Mouse (Mus musculus): ENCODE results near the gene Rrn3. TPM values are rescaled to one million over a fixed set of nuclear protein-coding genes. Genes with fewer than 3 reads are reported as not detected.
A peak's percentile ranks its signal among the peaks of the same experiment; 100 is the strongest.

Rrn3 gene
- total and polyA plus RNA-seq, 3 experiments, result 60.0 to 92.8 TPM; not detected in 1

- Histone ChIP-seq H3K36me3 (ENCODE audit: control insufficient read depth in 1 of 2, insufficient read depth in 2 of 2, low read length in 2 of 2) (no peaks in the 10 kb centered on the region; a peak in 1 of 4 replicates), H3K79me2 (ENCODE audit: control insufficient read depth, insufficient read depth, low read length, poor library complexity) (no peaks in the 10 kb centered on the region), H3K9ac (ENCODE audit: control insufficient read depth, low read depth, low read length, poor library complexity, severe bottlenecking) (no peak overlapping the region), H3K27ac (ENCODE audit: control insufficient read depth, low read depth, low read length) (no peak overlapping the region), H3K9me3 (replicated peaks; ENCODE audit: insufficient read depth, low read length) (no peaks in the 10 kb centered on the region), H3K27me3 (ENCODE audit: control insufficient read depth in 1 of 2, insufficient read depth in 2 of 2, low read length in 2 of 2) (no peaks in the 10 kb centered on the region; a peak in 2 of 4 replicates), H3K4me3 (ENCODE audit: control insufficient read depth in 1 of 2, insufficient read depth in 1 of 2, low read depth in 2 of 2, low read length in 2 of 2) (no peak overlapping the region), H3K4me1 (ENCODE audit: control insufficient read depth in 1 of 2, insufficient read depth in 2 of 2, low read length in 2 of 2) (peaks cover 0 to 5% of the 10 kb centered on the region in 2 experiments; a peak in 2 of 4 replicates)
- peak; percentile 47 for DNase-seq (ENCODE audit: low read depth, low spot score)
- TF ChIP-seq MAZ (IDR thresholded peaks at IDR 0.05; ENCODE audit: low read depth, low read length) (no peak), POLR2AphosphoS2 (IDR thresholded peaks at IDR 0.05; ENCODE audit: low read length) (no peak), NRF1 (IDR thresholded peaks at IDR 0.05; ENCODE audit: insufficient read depth, low read depth, low read length, poor library complexity, severe bottlenecking) (no peak), UBTF (IDR thresholded peaks at IDR 0.05; ENCODE audit: borderline replicate concordance, insufficient read depth, low read depth, low read length) (no peak), EP300 (IDR thresholded peaks at IDR 0.05; ENCODE audit: low read depth in 1 of 2, low read length in 2 of 2) (peak in 1 of 2 experiments; percentile 5; a peak in 1 of 4 replicates), USF2 (IDR thresholded peaks at IDR 0.05; ENCODE audit: borderline replicate concordance in 1 of 2, insufficient read depth in 1 of 2, low read depth in 1 of 2, low read length in 2 of 2) (no peak), CHD1 (IDR thresholded peaks at IDR 0.05; ENCODE audit: low read depth, low read length) (no peak), TAL1 (IDR thresholded peaks at IDR 0.05; ENCODE audit: low read length) (no peak), POLR2AphosphoS5 (IDR thresholded peaks at IDR 0.05; ENCODE audit: borderline replicate concordance, low read depth, low read length) (no peak), ETS1 (IDR thresholded peaks at IDR 0.05; ENCODE audit: low read depth, low read length) (no peak), NELFE (IDR thresholded peaks at IDR 0.05; ENCODE audit: low read depth, low read length) (no peak), USF1 (IDR thresholded peaks at IDR 0.05; ENCODE audit: low read depth, low read length) (no peak), SMC3 (IDR thresholded peaks at IDR 0.05; ENCODE audit: low read depth, low read length) (no peak), HCFC1 (IDR thresholded peaks at IDR 0.05; ENCODE audit: low read depth, low read length) (no peak), MXI1 (IDR thresholded peaks at IDR 0.05; ENCODE audit: low read depth, low read length) (no peak), CTCF (IDR thresholded peaks at IDR 0.05 in 2 of 3, conservative IDR thresholded peaks at IDR 0.05 in 1 of 3; ENCODE audit: control insufficient read depth in 1 of 3, insufficient read depth in 1 of 3, low read depth in 2 of 3, low read length in 3 of 3, poor library complexity in 1 of 3, severe bottlenecking in 1 of 3) (peak in 1 of 3 experiments; percentile 20; a peak in 2 of 6 replicates), MYC (IDR thresholded peaks at IDR 0.05; ENCODE audit: low read depth, low read length) (no peak)
Observed at GRCm38 (mm10) chr16:13740844-13741243, 39.7 kb upstream of the Rrn3 start.

GRCm38 (mm10) chr16:13747708-13748107 lies 32.8 kb upstream of the Rrn3 start:
- Histone ChIP-seq H3K27me3 (ENCODE audit: control insufficient read depth in 1 of 2, insufficient read depth in 2 of 2, low read length in 2 of 2) (peaks cover 5% of the 10 kb centered on the region in 2 experiments), H3K4me3 (ENCODE audit: control insufficient read depth in 1 of 2, insufficient read depth in 1 of 2, low read depth in 2 of 2, low read length in 2 of 2) (no peak overlapping the region), H3K9ac (ENCODE audit: control insufficient read depth, low read depth, low read length, poor library complexity, severe bottlenecking) (no peak overlapping the region), H3K27ac (ENCODE audit: control insufficient read depth, low read depth, low read length) (no peak overlapping the region), H3K4me1 (ENCODE audit: control insufficient read depth in 1 of 2, insufficient read depth in 2 of 2, low read length in 2 of 2) (0 out of 4 replicates have a peak, but pooled peaks cover 0 to under 1% of the 10 kb centered on the region in 2 experiments), H3K79me2 (ENCODE audit: control insufficient read depth, insufficient read depth, low read length, poor library complexity) (no peaks in the 10 kb centered on the region), H3K36me3 (ENCODE audit: control insufficient read depth in 1 of 2, insufficient read depth in 2 of 2, low read length in 2 of 2) (no peaks in the 10 kb centered on the region), H3K9me3 (replicated peaks; ENCODE audit: insufficient read depth, low read length) (no peaks in the 10 kb centered on the region)
- TF ChIP-seq ELF1 (IDR thresholded peaks at IDR 0.05; ENCODE audit: low read depth, low read length), result no peak
- TF ChIP-seq UBTF (IDR thresholded peaks at IDR 0.05; ENCODE audit: borderline replicate concordance, insufficient read depth, low read depth, low read length), result no peak
- no peak for TF ChIP-seq ZNF384 (IDR thresholded peaks at IDR 0.05; ENCODE audit: low read depth, low read length)
- no peak for TF ChIP-seq TBP (IDR thresholded peaks at IDR 0.05; ENCODE audit: low read depth, low read length)
- no peak for TF ChIP-seq CHD1 (IDR thresholded peaks at IDR 0.05; ENCODE audit: low read depth, low read length)
- no peak for TF ChIP-seq POLR2AphosphoS5 (IDR thresholded peaks at IDR 0.05; ENCODE audit: borderline replicate concordance, low read depth, low read length)
- no peak for DNase-seq (ENCODE audit: low read depth, low spot score)
